Mouse (Mus musculus) midbrain, embryonic 15.5 days (tissue): ENCODE measurements at regions not wholly inside any gene's neighbourhood (a gene's known extent, or its start where the extent isn't known, plus 50 kb on each side); places are given as distances from the start of the nearest gene placed in this dataset.

Source experiments
- ATAC-seq: fragments of 200-750 bp; cut with Nextera tagmentation; replicated peaks from 2 replicates; pipeline ENCODE4 v1.8.0; 2017; ENCODE audit warnings: moderate TSS enrichment
- H3K27ac ChIP-seq: fragments of 300-500 bp; sonication (generic); 2 replicates; pipeline ENCODE4 v1.5.1; 2015; ENCODE audit warnings: mild to moderate bottlenecking, inconsistent platforms
- H3K27me3 ChIP-seq: fragments of 300-500 bp; sonication (generic); replicated peaks from 2 replicates; pipeline ENCODE4 v1.6.1; 2015; ENCODE audit warnings: inconsistent platforms
- H3K36me3 ChIP-seq: fragments of 300-500 bp; sonication (generic); replicated peaks from 2 replicates; pipeline ENCODE4 v1.6.1; 2015; ENCODE audit warnings: inconsistent platforms
- H3K4me1 ChIP-seq: fragments of 300-500 bp; sonication (generic); 2 replicates; pipeline ENCODE4 v1.6.1; 2015; ENCODE audit warnings: inconsistent platforms
- H3K4me2 ChIP-seq: fragments of 300-500 bp; sonication (generic); 2 replicates; pipeline ENCODE4 v1.6.1; 2015; ENCODE audit warnings: inconsistent platforms, mild to moderate bottlenecking, moderate library complexity
- H3K4me3 ChIP-seq: fragments of 300-500 bp; sonication (generic); 2 replicates; pipeline ENCODE4 v1.5.1; 2015; ENCODE audit warnings: mild to moderate bottlenecking, inconsistent platforms
- H3K9ac ChIP-seq: fragments of 300-500 bp; sonication (generic); 2 replicates; pipeline ENCODE4 v1.6.1; 2015; ENCODE audit warnings: mild to moderate bottlenecking, inconsistent platforms
- H3K9me3 ChIP-seq: fragments of 300-500 bp; sonication (generic); 2 replicates; pipeline ENCODE4 v1.6.1; 2016; ENCODE audit warnings: inconsistent platforms
- WGBS: fragments of 180-500 bp; shearing (Covaris S2); methylation state at CpG from one replicate; pipeline ENCODE4 v1.1.7; 2015; ENCODE audit warnings: mixed read lengths; 5-methylcytosine and 5-hydroxymethylcytosine counted together

DNA sequence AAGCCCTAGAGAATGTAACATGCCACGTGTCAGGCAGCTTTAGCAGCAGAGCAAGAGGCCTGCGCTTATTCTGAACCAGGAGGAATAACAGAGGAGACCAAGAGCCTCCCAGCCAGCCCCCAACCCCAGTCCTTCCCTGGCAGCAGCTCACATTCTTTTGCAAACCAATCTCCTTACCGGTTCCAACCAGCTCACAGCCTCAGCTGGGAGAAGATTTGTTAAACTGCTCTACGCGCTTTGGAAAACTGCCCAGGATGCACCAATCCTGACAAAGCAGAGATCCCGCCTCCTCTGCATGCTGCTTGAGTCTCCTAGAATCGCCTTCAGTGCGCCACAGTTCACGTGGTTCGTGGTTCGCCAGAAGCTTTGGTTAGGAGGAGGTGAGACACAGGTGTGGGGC is 51.8 kb downstream of the Gm9376 start:
- ATAC-seq: 0 out of 2 replicates have a peak, but pooled peaks have one; percentile 29
- Histone ChIP-seq H3K9ac (no peak overlapping the region), H3K27ac (no peak overlapping the region), H3K9me3 (no peaks in the 10 kb centered on the region), H3K4me1 (peaks cover 20% of the 10 kb centered on the region), H3K4me2 (no peak overlapping the region), H3K4me3 (no peak overlapping the region), H3K36me3 (no peaks in the 10 kb centered on the region), H3K27me3 (peaks cover 7% of the 10 kb centered on the region)
- 45% methylated on average over 11 of the region's 11 CpGs for WGBS

DNA sequence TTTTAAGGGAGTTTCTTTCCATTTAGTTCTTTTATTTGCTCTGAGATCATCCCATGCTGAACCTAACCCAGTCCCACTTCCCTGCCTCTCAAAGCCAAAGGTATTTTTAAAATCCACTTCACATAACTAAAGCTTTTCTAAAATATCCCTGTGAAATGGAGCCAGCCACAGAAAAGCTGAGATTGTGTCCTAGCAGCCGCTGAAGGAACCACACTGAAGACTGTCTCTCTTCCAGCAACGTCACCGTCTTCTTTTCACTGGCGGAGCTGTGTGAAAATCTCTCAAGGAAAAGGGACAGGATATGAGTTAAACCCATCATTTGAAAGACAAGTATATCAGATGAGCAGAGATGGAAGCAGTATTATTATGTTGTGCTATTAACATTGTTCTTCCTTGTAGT is 53.3 kb downstream of the Gm9376 start:
- Histone ChIP-seq H3K9me3 (no peaks in the 10 kb centered on the region), H3K9ac (no peak overlapping the region), H3K27ac (no peak overlapping the region), H3K4me3 (no peak overlapping the region), H3K36me3 (no peaks in the 10 kb centered on the region), H3K4me1 (peaks cover 21% of the 10 kb centered on the region), H3K27me3 (peaks cover 10% of the 10 kb centered on the region), H3K4me2 (no peak overlapping the region)
- 75% methylated on average over 4 of the region's 4 CpGs for WGBS
- ATAC-seq: no peak

DNA sequence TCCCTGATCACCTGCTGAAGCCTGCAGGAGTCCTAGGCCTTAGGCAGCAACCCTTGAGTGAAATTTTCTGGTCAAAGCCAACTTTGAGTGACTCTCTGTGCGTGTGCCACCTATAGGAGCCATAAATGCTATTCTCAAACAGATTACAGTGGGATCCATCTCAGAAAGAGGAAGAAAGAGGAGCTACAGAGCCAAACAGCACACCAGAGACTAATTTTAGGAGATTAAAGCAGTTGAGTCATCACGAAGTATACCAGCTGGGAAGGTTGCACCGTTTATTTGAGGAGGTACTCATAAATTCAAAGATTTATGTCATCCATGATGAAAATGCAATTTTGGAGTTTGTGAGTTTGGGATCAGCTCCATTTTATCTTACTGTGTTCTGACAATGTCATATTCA is 54.3 kb downstream of the Gm9376 start:
- ATAC-seq: no peak
- H3K4me2 ChIP-seq: no peak overlapping the region
- no peak overlapping the region for H3K27ac ChIP-seq
- H3K9ac ChIP-seq: no peak overlapping the region
- H3K9me3 ChIP-seq: no peaks in the 10 kb centered on the region
- H3K27me3 ChIP-seq: peaks cover 10% of the 10 kb centered on the region
- no peak overlapping the region for H3K4me3 ChIP-seq
- WGBS: 85% methylated on average over 3 of the region's 3 CpGs
- H3K36me3 ChIP-seq: no peaks in the 10 kb centered on the region
- peaks cover 21% of the 10 kb centered on the region for H3K4me1 ChIP-seq

DNA sequence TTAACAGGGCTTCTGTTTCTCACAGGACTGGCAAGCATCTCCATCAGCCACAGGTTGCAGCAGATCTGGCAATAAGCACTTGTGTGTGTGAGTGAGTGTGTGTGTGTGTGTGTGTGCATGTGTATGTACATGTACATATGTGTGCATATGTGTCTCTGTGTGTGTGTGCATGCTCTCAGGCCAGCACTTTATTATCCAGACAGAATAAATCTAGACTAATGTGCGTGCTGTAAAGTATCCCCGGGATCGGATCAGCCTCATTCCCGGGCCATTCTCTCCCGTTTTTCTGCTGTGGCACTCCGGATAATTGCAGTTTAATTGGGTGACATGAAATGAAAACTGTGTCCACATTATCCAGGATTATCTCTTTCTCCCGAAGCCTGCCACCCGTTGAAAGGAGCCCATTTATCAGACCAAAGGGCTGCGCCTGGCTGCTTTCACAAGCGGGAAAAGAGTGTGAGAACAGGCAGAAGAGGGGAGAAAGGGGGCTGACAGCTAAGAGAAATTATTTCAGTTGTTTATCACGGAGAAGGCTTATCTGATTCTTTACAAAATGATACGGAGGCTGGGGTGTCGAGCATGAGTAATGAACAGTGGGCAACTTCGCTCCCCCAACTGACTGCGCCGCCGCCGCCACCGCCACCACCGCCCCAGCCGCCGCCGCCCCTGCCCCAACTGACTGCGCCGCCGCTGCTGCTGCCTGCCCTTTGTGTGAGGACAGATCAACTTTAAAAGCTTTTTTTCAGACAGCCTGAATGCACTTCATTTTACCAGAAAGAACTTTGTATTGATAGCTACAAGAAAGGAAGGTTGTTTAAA is 55.5 kb downstream of the Gm9376 start:
- Histone ChIP-seq H3K27me3 (peaks cover 10% of the 10 kb centered on the region), H3K4me3 (peak overlapping the region; percentile 33), H3K36me3 (no peaks in the 10 kb centered on the region), H3K27ac (peak overlapping the region; percentile 51), H3K4me2 (peak overlapping the region; percentile 61), H3K9ac (peak overlapping the region; percentile 13; the same call in 1 of the 2 replicates), H3K4me1 (peaks cover 21% of the 10 kb centered on the region), H3K9me3 (no peaks in the 10 kb centered on the region)
- peak; percentile 53 for ATAC-seq
- WGBS: 5% methylated on average over 26 of the region's 26 CpGs

DNA sequence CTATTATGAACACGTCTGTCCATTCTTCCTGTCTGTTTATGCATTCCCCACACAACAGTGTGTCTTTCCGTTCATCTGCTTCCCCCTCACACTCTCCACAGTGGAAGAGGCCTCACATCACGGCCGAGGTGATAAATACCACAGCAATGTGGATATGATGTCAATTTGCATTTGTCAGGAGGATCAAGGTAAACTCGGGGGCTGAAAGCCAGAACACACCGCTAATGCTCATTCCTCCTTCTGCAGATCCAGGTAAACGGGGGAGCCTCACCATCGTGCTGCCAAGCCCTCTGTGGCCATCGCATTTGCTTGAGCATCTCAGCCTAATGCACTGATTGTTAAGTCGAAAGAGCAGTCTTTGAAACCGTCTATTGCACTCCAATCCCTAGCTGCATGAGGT is 56.1 kb downstream of the Gm9376 start:
- Histone ChIP-seq H3K36me3 (no peaks in the 10 kb centered on the region), H3K9me3 (no peaks in the 10 kb centered on the region), H3K27ac (peak overlapping the region; percentile 51), H3K9ac (no peak overlapping the region), H3K4me3 (peak overlapping the region; percentile 33), H3K27me3 (peaks cover 10% of the 10 kb centered on the region), H3K4me2 (peak overlapping the region; percentile 61), H3K4me1 (peaks cover 21% of the 10 kb centered on the region)
- 2% methylated on average over 11 of the region's 11 CpGs for WGBS
- ATAC-seq: peak; percentile 65

DNA sequence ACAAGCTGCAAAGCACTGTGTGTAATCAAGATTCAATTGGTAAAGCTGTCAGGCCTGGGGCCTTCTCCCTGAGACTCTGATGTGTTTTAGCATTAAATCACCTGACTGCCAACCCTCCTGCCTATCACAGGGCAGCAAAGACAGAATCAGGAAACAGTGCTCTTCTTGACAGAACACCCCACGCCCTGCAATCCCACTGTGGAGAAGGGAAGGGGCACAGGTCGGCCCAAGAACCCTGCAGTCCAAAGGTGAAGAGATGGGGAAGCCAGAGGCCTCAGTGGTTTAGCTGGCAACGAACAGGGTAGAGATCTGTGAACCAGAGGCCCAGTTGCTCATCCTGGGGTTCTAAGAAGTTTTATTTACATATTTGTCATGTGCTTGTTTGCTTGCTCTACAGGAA is 71.3 kb downstream of the Gm9376 start:
- H3K27ac ChIP-seq: no peak overlapping the region
- no peaks in the 10 kb centered on the region for H3K9me3 ChIP-seq
- ATAC-seq: no peak
- no peak overlapping the region for H3K4me3 ChIP-seq
- H3K4me1 ChIP-seq: no peaks in the 10 kb centered on the region
- H3K4me2 ChIP-seq: no peak overlapping the region
- no peaks in the 10 kb centered on the region for H3K27me3 ChIP-seq
- H3K9ac ChIP-seq: no peak overlapping the region
- 78% methylated on average over 3 of the region's 3 CpGs for WGBS
- no peaks in the 10 kb centered on the region for H3K36me3 ChIP-seq

DNA sequence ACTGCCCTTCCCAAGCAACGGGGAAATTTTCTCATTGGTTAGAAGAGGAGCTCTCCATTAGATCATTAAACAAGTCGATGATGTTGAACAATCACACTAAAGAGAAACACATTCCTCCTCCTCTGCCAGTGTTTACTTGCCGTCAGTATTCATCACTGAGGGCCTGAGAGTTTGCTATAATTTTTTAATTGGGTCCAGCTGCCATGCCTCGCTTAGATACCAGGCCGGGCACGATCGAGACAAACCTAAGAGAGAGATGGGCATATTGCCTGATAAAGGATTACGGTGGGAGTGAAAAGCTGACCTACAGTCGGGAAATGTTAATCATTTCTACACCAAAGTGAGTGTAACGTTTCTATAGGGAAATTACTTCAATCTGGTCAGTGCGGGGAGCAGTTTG is 96.2 kb downstream of the Gm9376 start:
- ATAC-seq: no peak
- H3K27me3 ChIP-seq: no peaks in the 10 kb centered on the region
- no peaks in the 10 kb centered on the region for H3K9me3 ChIP-seq
- WGBS: 52% methylated on average over 11 of the region's 11 CpGs
- peaks cover 9% of the 10 kb centered on the region; the same call in 1 of the 2 replicates for H3K4me1 ChIP-seq
- peak overlapping the region; percentile 20; the same call in 1 of the 2 replicates for H3K4me2 ChIP-seq
- H3K27ac ChIP-seq: peak overlapping the region; percentile 23; the same call in 1 of the 2 replicates
- no peak overlapping the region for H3K4me3 ChIP-seq
- H3K9ac ChIP-seq: no peak overlapping the region
- no peaks in the 10 kb centered on the region for H3K36me3 ChIP-seq

DNA sequence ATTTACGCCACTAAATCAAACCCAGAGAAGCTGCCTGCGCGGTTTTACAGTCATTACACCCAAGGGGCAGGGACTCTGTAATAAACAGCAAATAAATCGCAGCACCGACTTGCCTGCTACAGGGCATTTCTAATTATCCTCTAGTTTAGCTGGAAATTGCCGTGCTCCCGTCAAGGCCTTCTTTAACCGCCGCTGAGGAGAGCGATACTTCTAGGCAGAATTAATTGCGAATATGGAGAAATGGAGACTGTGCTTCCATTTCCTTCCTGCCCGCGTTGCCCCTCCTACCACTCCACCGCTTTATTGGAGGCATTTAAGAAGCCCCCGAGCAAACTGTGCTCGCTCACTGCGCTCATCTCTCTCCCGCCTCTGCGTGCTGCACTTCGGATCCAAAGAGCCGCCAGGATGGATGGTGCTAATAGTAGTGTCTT is 96.6 kb downstream of the Gm9376 start:
- no peaks in the 10 kb centered on the region for H3K27me3 ChIP-seq

DNA sequence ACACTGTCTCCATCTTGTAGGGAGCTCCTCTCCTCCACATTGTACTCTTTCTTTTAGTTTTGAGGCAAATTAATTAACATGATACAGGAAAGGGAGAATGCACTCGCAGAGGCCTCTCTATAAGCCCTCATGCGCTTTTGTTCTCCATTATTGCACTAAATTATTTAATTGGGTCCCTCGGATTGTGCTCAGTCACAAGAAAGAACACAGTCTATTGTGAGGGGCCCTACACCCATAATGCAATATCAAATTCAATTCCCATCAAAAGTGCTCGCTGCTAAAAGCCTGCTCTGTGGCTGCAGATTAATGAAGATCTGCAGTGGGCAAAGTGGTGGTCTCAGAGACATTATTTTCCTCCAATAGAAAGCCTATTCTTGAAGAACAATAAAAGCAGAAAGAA is 99.8 kb downstream of the Gm9376 start:
- Histone ChIP-seq H3K27ac (no peak overlapping the region), H3K4me1 (peaks cover 26% of the 10 kb centered on the region), H3K4me2 (no peak overlapping the region), H3K27me3 (no peaks in the 10 kb centered on the region), H3K9ac (no peak overlapping the region), H3K4me3 (no peak overlapping the region), H3K36me3 (no peaks in the 10 kb centered on the region), H3K9me3 (no peaks in the 10 kb centered on the region)
- no peak for ATAC-seq
- WGBS: 37% methylated on average over 4 of the region's 4 CpGs

More for the DNA sequence above, 96.6 kb downstream of the Gm9376 start:
- Histone ChIP-seq H3K9ac (no peak overlapping the region), H3K4me3 (no peak overlapping the region), H3K9me3 (no peaks in the 10 kb centered on the region), H3K4me2 (peak overlapping the region; percentile 20), H3K27ac (peak overlapping the region; percentile 23; the same call in 1 of the 2 replicates), H3K36me3 (no peaks in the 10 kb centered on the region), H3K4me1 (peaks cover 11% of the 10 kb centered on the region; the same call in 1 of the 2 replicates)
- ATAC-seq: peak; percentile 37; the same call in 1 of the 2 replicates
- 62% methylated on average over 21 of the region's 21 CpGs for WGBS

DNA sequence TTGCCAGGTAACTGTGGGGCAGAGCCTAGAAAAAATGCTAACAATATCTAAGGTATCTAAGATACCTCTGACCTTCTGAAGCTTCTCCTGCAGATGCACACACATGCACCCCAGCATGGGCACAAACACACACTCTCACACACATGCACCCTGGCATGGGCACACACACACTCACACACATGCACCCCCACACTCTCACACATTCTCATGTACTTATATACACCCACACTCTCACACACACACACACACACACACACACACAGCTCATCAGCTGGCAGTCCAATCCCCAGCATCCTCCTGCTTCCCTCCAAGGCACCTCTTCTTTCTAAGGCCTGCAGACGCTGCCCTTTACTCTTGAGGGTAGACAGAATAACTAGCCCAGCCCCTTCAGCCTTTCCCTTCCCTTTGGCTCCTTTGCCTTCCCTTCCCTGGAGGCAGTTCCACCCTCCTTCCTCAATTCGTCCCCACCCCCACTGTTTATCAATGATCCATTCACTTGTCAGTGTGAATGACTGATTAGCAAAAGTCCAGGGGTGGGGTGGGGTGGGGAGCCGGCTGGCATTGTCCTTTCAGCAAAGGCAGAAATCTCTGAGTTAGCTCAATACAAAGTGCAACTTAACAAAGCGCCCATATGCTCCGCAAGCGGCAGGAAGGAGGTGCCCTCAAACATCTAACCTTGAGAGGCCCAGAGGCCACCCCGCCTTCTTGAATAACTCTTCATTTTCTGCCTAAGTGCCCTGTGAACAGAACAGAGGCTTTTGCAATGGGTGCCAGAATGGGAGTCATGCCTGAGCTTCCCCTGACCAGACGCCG is 102.1 kb downstream of the Gm9376 start:
- peak; percentile 35; the same call in 1 of the 2 replicates for ATAC-seq
- WGBS: 8% methylated on average over 9 of the region's 9 CpGs
- H3K4me2 ChIP-seq: no peak overlapping the region

DNA sequence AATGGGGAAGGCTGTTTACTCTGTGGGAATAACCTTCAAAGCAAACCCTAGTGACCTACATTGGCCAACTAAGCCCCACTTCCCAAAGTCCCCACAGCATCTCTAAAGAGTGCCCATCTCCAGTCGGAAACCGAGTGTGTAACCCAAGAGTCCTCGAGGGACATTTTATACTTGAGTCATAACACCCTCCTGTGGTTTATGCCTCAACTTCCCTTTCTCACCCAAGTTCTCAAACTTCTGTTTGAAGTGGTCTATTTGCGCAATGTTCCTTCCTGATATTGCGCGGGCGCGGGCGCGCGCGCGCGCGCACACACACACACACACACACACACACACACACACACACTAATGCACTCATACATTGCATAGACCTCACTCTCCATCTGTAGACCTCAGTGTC is 104.6 kb downstream of the Gm9376 start:
- Histone ChIP-seq H3K4me2 (no peak overlapping the region), H3K4me3 (no peak overlapping the region), H3K9ac (no peak overlapping the region), H3K4me1 (peaks cover 20% of the 10 kb centered on the region), H3K27me3 (no peaks in the 10 kb centered on the region), H3K9me3 (no peaks in the 10 kb centered on the region), H3K36me3 (no peaks in the 10 kb centered on the region), H3K27ac (no peak overlapping the region)
- ATAC-seq: no peak
- 96% methylated on average over 15 of the region's 15 CpGs for WGBS

More for the DNA sequence above, 102.1 kb downstream of the Gm9376 start:
- Histone ChIP-seq H3K27ac (no peak overlapping the region), H3K4me1 (peaks cover 20% of the 10 kb centered on the region), H3K9me3 (no peaks in the 10 kb centered on the region), H3K4me3 (no peak overlapping the region), H3K27me3 (no peaks in the 10 kb centered on the region), H3K36me3 (no peaks in the 10 kb centered on the region), H3K9ac (no peak overlapping the region)

DNA sequence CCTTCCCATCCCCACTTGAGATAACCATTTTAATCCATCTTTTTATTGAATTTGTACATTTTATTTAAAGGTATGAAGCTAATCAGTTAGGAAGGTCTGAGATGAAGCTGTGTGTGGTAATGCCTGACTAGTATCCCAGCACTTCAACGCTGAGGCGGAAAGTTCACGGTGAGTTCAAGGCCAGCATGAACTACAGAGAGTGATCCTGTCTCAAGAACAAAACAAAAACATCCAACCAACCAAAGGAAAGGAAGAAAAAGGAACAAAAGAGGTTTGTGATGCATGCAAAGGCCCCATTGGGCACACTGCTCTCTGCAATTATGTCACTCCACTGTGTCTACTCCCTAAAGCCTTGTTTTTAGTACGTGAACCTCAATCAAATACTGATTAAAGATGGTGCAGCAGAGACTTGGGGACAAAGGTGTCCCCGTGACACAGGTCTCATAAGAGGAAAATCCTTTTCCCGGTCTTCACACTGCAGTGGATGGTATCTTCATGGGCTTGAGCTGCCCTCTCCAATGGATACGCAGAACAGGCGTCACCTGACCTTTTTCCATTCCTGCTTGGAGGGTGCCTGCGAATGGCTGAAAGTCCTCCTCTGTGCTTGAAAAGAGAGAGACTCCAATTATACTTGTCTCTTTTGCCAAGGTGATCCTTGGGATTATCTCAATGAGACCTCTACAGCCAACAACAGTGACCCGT is 108.2 kb downstream of the Gm9376 start:
- no peak for ATAC-seq
- 80% methylated on average over 10 of the region's 10 CpGs for WGBS
- H3K27ac ChIP-seq: no peak overlapping the region
- H3K9ac ChIP-seq: no peak overlapping the region
- no peaks in the 10 kb centered on the region for H3K36me3 ChIP-seq
- no peak overlapping the region for H3K4me3 ChIP-seq
- peaks cover 5% of the 10 kb centered on the region for H3K4me1 ChIP-seq
- H3K27me3 ChIP-seq: no peaks in the 10 kb centered on the region
- H3K4me2 ChIP-seq: no peak overlapping the region
- no peaks in the 10 kb centered on the region for H3K9me3 ChIP-seq
